Mouse (Mus musculus): ENCODE results near the gene Asrgl1.
"Not testable (repeated sequence)": the region's sequence is repeated elsewhere in the genome, so short reads cannot be mapped to it uniquely, and the experiment has no call there.

Gene Asrgl1

DNA sequence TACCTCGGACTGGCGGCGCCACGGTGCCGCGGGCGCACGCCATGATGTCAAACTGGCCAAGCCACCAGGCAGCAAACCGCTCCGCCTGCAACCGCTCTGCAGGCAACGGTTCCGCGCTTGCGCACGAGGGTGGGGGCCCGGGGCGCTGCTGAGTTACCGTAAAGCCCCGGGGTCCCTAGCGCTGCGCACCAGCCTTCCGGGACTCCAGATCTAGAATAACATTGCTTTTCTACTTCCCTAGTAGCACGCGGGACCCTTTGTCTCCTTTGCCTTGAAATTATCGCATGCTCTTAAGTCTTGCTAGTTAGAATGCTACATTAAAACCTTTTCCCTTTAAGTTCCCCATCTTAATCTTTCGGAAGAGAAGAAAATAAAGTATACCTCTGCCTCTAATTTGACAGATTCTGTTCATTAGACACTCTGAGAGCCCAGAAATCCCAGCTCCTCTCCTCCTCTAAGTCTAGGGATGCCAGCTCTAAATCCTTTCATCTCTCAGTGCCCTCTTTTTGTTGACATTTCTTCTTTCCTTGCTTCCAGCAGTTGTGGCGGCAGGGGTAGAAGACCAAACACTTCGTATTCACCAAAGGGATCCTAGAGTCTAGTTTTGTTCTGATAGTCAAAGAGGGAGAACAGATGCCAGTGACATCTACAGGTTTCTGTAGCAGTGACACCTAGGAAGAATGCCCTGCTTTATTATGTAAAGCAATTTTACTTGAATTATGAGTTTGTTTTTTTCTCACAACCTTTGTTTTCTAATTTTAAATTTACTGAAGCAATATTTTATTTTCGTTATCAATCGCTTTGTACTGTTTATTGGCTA is at the start of gene Asrgl1:
TSS of gene Asrgl1 (minus strand) at position 125 of the 820 bp plus-strand sequence.
- peak; percentile 91 to 96 for DNase-seq (ENCODE audit: inconsistent age in 2 of 2, low spot score in 1 of 2)

DNA sequence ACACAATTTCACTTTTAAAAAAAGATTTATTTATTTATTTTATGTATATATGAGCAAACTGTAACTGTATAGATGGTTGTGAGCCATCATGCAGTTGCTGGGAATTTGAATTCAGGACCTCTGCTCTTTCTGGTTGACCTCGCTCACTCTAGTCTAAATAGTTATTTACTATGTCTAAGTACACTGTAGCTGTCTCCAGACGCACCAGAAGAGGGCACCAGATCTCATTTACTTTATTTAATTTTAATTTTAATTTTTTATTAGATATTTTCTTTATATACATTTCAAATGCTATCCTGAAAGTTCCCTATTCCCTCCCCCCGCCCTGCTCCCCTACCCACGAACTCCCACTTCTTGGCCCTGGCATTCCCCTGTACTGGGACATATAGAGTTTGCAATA is 10.8 kb upstream of the Asrgl1 start:
- no peak for DNase-seq (ENCODE audit: inconsistent age in 2 of 2, low spot score in 1 of 2)

DNA sequence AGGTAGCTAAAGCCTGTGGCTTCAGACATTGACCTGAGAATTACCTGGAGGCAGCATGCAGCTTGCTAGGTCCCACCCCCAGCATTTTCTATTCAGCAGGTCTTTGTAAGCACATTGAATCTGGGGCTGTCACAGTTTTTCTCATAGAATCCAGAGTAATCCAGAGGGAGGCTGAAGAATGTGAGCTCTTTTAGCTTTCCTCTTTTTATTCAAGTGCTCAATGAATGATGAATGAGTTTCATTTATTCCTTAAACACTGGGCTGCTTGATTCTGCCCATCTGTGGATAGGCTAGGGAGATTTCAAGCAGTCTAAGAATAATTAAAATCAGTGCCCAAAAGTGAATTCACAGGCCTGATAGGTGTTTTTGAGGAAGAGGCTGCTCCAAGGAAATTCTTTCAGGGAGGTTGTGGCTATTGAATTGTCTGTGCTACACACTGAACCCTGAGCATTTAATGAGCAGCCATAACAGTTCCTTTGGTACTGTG is 8.2 kb upstream of the Asrgl1 start:
- no peak for DNase-seq (ENCODE audit: inconsistent age in 2 of 2, low spot score in 1 of 2)

DNA sequence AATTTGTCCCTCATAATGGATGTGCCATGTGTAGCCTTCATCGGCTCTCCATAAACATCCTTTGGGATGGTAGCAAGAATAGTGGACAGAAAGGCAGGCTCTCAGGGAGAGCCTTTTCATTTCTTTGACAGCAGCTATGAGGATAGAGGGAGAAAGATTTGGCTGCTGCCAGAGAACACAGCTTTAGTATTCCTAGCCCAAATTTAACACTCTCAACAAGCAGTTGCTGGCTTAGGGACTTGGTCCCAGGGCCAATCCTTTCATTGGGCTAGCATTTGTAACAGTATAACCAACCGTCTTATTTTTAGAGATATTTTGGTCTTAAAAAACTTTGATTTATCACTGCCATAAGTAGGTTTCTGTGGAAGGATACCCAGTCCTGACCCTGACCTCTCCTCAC is 7.8 kb upstream of the Asrgl1 start:
- peak in 1 of 2 experiments; percentile 25 for DNase-seq (ENCODE audit: inconsistent age in 2 of 2, low spot score in 1 of 2)

DNA sequence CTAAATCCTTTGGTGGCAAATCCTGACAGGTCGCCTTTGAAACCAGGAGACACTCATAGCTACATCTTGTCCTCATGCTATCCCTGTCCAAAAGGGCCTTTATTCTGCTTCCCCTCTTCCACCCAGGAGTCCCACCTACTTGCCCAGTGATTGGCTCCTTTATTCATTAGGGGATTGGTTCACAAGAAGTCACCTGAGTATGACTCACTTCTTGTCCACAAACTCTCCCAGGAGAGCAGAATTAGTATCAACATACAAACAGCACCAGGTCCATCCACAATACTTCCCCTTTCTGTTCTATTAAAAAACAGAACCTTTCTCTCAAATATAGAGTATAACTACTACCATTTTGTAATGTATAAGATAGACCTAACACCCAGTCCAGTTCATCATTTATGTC is 4.9 kb upstream of the Asrgl1 start:
- DNase-seq (ENCODE audit: inconsistent age in 2 of 2, low spot score in 1 of 2), result peak in 1 of 2 experiments; percentile 12

DNA sequence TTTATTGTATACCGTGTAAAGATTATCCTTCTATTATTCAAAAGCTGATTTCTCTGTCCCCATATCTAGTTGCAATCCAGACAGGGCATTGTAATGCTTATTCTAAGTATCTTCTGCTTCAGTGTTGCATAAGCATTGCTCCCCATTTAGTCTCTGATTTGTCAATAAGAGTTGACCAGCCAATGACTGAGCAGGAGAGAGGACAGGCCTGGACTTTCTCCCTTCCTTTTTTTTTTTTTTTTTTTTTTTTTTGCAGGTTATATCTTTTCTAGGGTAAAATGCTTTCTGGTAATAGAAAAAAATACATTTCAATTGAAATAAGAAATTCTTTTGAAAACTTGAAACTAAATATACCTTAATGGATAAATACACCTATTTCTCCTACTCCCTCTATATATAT is 1.7 kb upstream of the Asrgl1 start:
- no peak for DNase-seq (ENCODE audit: inconsistent age in 2 of 2, low spot score in 1 of 2)

DNA sequence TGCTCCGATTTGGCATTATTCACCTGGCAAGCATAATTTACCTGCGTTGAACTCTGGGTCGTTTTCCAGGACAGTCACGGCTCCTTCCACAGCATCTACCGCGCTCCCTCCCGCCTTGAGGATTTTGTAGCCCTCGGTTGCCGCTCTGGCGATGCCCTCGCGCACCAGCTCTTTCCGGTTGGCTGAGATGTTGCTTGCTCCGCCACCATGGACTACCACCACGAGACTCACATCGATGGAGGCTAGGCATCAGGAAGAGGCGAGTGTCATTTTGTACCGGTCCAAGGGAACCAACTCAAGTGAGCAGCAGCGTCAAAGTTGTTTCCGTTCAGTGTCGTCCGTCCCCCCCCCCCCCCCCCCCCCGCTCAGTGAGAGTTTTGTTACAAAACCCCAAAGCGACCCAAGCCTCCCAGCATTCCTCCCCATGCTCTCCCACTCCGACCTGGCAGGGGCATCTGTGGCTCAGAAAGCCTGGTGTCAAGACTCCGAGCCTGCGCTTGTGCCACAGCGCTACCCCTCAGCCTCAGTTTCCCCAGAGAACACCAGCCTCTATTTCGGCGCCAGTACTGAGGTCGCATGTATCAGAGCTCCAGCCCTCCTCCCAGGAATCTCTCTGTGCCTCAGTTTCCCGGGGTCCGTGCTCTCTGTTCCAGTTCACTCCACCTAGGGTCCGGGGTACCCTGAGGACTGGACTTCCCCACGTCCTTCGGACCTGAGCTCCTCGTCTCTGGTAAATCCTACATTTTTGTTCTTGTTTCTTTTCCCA is 507 bp downstream of the Asrgl1 start:
- DNase-seq (ENCODE audit: inconsistent age in 2 of 2, low spot score in 1 of 2), result peak; percentile 17 to 73

DNA sequence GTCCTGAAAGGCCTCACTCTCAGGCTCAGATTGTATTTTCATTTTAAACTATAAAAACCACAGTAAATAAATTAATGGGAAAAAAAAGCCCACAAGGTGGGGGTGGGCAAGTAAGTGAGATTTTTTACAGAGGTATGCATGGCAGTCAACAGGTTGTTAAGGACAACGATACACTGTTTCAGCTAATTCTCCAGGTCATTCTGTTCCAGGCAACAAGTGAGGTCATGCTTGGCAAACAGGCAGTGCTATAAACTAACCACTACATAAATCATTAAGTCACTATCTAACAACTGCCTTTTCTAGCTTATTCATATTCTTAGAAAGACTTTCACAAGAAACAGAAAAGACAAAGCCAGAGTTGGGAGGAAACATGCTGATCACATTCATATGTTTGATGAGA is 5.4 kb downstream of the Asrgl1 start:
- peak; percentile 48 to 82 for DNase-seq (ENCODE audit: inconsistent age in 2 of 2, low spot score in 1 of 2)

DNA sequence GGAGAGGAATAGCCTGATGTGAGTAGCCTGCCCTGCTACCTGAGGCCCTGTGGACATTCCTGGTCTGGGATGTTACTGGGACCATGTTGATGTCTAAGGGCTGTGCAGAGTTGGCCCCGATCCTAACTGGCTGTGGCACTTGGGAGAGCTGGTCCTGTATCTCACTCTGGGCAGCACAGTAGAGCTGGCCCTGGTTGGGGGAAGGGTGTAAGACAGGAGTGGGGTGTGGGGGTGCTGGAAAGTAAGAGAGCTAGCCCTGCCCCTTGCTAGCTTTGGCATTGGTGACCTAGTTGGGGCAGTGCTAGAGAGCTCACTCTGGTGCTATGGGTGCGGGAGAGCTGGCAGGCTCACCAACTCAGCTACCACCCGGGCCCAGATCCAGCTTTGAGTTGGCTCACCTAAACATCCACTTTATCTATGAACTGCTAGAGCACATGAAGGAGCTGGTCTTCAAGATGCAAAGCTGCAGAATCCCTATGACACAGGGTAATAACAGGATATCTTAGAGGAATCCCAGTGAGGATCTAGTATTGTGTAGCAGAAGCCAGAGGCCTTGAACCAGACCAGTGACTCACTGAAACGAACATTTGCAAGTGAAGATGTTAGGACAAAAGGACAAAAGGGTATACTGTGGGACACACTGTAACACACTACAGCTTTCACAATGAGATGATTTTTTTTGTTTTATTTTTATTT is 6.8 kb downstream of the Asrgl1 start:
- DNase-seq (ENCODE audit: inconsistent age in 2 of 2, low spot score in 1 of 2), result peak; percentile 37 to 79

DNA sequence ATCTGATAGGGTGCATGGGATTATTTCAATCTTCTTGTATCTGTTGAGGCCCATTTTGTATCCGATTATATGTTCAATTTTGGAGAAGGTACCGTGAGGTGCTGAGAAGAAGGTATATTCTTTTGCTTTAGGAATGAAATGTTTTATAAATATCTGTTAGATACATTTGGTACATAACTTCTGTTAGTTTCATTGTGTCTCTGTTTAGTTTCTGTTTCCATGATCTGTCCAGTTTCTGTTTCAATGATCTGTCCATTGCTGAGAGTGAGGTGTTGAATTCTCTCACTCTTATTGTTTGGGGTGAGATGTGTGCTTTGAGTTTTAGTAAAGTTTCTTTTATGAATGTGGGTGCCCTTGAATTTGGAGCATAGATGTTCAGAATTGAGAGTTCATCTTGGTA is 11.4 kb downstream of the Asrgl1 start:
- not testable (repeated sequence) for DNase-seq (ENCODE audit: inconsistent age in 2 of 2, low spot score in 1 of 2)

DNA sequence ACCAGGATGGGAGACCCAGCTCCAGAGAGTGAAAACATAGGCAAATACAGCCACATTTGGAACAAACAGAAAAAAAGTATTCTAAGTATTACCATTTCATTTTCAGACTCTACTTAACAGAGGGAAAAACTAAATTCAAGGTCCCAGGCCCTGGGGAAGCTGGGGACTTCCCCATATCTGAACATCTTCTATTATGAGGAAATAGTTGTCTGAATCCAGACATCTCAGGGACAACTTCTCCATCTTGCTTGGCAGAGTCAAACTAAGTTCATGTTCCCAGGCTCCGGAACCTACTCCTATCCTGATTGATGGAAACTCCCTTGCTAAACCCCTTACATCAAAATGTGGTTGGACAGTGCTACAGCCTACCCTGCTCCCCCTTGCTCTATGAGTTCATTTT is 13.0 kb downstream of the Asrgl1 start:
- peak in 1 of 2 experiments; percentile 30 for DNase-seq (ENCODE audit: inconsistent age in 2 of 2, low spot score in 1 of 2)

DNA sequence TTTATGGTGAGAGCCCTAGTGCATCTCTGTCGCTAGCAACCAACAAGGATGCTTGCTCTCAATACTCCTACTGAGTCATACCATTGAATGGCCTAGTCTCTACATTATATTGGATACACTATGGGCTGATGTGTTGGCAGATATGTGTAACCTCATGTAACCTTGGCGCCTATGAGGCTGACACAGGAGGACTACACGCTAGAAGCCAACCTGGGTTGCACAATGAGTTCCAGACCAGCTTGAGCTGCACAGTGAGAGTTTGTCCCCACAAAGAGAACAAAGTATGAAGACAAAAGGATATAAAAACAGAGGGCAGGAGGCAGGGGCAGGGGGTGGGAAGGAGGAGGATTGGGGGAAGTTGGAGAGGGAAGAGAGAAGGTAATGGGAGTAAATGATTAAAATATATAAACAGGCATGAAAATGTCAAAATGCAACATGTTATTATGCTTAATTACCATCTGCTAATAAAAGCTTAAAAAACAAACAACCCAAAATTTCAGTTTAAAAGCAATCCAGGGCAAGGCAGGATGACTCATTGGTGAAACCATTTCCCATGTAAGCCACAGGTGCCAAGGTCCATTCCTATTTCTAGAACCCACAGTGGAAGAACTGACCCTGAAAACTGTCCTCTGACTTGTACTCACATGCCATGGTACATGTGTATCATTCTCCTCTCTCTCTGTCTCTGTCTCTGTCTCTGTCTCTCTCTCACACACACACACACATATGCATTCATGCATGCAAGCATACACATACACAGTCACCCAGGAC is 15.6 kb downstream of the Asrgl1 start:
- peak in 1 of 2 experiments; percentile 71 for DNase-seq (ENCODE audit: inconsistent age in 2 of 2, low spot score in 1 of 2)

DNA sequence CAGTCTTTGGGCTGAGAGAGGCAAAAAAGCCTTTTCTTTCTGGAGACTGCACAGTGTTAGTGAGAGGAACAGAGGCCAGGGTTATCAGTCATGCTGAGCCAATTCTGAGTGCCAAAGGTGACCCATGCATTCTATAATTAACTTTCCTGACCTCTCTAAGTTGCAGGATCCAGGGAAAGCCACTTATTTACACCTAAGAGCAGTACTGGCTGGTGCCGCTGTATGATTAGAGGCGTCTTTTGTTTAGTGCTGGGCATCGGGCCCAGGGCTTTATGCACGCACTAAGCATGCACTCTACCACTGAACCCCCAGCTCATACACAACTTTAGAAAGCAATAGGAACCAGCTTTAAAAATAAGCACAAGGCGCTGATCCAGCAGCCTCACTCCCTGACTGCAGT is 18.2 kb downstream of the Asrgl1 start:
- DNase-seq (ENCODE audit: inconsistent age in 2 of 2, low spot score in 1 of 2), result no peak

DNA sequence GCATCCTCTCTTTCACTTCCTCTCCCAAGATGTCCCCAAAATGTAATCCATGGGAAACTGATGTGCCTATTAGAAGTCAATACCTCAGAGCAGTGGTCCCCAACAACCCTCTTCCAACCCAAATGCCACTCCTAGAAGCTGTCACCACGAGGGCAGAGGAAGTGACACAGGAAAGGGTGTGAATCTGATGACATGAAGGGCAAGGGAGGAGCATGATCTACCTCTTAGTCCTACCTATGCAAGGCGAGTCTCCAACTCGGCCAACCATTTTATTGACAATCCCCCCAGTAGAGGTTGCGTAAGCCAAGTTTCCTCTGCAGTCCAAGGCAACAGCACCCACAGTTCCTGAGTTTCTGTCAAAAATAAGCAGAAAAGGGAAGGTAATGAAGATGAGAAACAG is 19.2 kb downstream of the Asrgl1 start:
- no peak for DNase-seq (ENCODE audit: inconsistent age in 2 of 2, low spot score in 1 of 2)

DNA sequence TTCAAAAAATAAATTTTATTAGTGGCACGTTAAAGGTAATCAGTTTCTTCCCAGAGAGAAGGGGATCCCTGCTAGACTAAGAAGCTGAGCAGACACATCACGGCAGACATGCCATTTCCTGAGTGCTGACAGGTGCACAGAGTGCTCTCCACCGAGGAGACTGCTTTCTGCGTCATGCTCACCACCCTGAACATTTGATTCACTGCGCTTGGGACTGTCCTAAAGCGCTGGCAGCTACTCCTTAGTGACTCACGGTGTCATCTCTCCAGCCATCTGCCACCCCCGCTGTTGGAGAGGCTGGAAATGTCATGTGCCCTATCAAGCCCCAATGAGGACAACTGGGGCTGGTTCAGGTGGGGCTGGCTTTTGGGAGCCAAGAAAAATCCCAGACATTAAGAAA is 23.4 kb downstream of the Asrgl1 start:
- DNase-seq (ENCODE audit: inconsistent age in 2 of 2, low spot score in 1 of 2), result peak; percentile 73 to 78

DNA sequence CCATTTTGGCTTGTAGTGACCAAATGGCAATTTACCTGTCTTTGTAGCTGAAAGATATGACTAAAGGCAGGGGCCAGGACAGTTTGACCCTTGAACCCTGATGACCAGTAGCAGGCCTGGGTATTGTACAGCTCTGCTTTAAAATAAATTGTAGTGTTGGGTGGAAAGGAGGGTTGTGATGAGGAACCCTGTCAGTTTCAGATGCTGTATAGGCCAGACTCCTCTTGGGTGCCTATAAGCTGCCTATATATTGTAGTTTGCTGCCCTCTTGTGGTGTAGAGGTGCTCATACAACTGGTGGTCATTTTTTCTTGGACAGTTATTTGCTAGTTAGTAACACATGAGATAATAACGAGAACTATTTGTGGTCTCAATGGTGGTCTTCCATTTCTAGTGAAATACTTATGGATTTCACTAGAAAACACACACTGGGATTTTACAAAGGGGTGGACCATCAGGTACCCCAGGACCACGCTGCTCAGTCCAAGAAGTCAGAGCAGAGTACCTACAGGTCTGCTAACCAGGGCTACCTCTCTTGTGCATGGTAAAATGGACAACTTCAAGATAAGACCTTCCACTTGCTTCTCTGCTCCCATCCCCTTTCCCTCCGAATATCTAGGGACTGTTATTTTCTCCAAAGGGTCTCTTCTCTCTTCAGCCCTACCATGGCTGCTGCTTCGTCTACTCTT is 25.1 kb downstream of the Asrgl1 start:
- DNase-seq (ENCODE audit: inconsistent age in 2 of 2, low spot score in 1 of 2), result peak; percentile 3 to 84

DNA sequence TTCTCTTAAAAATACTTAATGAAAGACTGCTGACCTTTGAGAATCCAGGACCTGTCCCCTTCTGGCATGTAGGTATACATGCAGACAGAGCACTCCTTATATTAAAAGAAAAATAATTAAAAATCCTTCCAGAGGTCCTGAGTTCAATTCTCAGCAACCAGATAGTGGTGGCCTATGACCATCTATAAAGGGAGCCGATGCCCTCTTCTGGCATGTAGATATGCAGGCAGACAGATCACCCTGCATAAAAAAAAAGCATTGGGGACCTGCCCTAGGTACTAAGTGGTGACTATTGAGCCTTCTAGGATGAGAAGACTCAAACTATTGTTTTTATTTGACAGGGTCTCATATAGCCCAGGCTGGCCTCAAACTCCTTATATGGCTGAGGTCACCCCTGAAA is 26.9 kb downstream of the Asrgl1 start:
- peak in 1 of 2 experiments; percentile 21 for DNase-seq (ENCODE audit: inconsistent age in 2 of 2, low spot score in 1 of 2)

DNA sequence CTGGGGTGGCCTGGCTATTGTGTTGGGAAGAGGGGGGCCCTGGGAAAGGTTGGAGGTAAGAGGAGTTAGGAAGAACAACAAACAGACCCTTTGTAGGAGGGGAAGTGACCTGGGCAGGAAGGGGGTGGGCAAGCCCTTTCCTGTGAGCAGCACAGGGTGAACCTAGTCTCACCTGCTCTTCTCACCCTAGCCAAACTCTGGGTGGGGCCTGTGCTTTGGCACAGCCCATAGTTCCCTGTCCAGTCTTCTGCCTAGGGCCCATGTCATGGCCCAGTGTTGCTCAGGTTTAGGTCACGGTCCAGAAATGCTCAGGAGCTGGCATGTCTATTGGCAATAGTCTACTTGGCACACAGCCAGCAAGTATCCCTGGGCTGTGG is 28.1 kb downstream of the Asrgl1 start:
- peak in 1 of 2 experiments; percentile 48 for DNase-seq (ENCODE audit: inconsistent age in 2 of 2, low spot score in 1 of 2)

DNA sequence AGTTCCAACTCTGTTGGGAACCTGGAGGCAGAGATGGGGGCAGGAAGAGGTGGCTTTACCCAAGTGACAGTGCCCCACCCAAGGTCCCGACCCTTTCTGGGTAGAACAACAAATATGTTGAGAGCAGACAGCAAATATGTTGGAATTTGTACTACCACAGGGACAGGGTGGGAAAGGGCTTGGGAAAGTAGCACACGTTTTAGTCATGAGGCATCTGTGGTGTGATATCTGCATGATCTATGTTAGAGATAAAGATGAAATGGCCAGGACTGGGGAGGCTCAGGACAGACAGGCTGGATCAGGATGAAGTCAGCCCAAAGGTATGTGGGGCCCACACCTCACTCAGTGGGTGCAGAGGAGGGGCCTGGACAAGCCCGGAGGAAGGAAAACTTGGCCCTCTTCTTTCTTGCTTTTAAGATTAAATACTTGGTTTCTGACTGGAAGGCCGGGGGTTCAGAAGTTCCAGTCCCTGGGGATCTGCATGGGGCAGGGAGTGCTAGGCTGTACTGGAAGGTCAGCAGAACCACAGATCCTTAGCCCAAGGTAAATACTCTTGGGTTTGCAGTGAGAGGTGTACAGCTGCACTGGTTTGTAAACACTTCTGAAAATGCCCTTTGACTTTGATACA is 28.6 kb downstream of the Asrgl1 start:
- peak; percentile 61 to 69 for DNase-seq (ENCODE audit: inconsistent age in 2 of 2, low spot score in 1 of 2)

DNA sequence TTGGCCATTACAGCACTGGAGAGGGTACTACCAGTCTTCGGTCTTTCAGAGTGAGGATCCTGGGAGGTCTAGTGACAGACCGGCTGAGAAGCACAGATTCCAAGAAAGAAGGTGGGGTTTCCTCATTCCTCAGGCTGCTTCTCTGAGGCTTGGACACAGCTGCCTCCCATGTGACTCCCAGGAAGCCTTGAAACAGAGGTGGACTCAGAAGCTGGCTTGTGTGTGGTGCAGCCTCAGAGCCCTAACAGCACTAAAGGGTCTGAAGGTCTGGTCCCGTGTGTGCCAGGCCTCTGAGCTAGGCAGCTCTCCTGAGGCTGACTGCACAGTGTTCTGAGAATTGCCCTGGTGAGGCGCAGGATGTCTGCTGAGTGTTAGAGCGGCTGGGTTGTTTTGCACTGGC is 29.3 kb downstream of the Asrgl1 start:
- peak in 1 of 2 experiments; percentile 63 for DNase-seq (ENCODE audit: inconsistent age in 2 of 2, low spot score in 1 of 2)

Measured in adrenal gland, adult (tissue).